Mouse (Mus musculus) liver, embryonic 14.5 days (tissue): Measurements from ENCODE around the gene Gna12.

Experiments used
- CTCF ChIP-seq: IDR thresholded peaks from 2 replicates; pipeline ENCODE4 v1.5.1; 2016; ENCODE audit warnings: antibody characterized with exemption, low read depth, control low read depth
- EP300 ChIP-seq: IDR thresholded peaks from 2 replicates; pipeline ENCODE4 v1.6.1; 2016; ENCODE audit warnings: antibody characterized with exemption, low read depth

DNA sequence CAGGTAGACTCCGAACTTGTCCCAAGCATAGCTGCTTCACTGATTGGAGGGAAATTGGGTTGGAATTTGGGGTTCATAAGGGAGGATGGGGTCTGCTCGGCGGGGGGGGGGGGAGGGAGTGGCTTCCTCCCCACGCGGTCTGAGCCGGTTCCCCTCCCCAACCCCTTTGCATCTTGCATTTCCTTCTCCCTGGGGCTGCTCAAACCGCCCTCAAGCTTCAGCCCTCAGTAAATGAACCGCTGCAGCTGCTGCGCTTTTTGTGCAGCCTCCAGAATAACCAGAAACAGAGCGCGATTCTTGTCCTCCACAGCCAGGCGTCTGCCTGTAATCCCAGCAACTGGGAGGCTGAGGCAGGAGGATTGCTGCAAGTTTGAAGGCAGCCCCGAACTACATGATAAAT is 94.1 kb downstream of the Gna12 start:
- TF ChIP-seq CTCF (no peak), EP300 (no peak)
